Mouse (Mus musculus) intestine, embryonic 14.5 days (tissue): ENCODE measurements around the gene Cnbd2. TPM values are rescaled to one million over a fixed set of nuclear protein-coding genes. Genes with fewer than 3 reads are reported as not detected.

Experiments used
- ATAC-seq: fragments of 200-750 bp; cut with Nextera tagmentation; replicated peaks from 2 replicates; pipeline ENCODE4 v1.8.0; 2017; ENCODE audit warnings: low read depth, moderate number of reproducible peaks, moderate TSS enrichment, moderate library complexity; ENCODE audit not compliant: low FRiP score, low TSS enrichment
- DNase-seq: peaks from one replicate; pipeline ENCODE4 v3.0.0-alpha.2; 2018; ENCODE audit warnings: low spot score
- H3K27ac ChIP-seq: fragments of 300-500 bp; sonication (generic); 2 replicates; pipeline ENCODE4 v1.5.1; 2014; ENCODE audit warnings: low read depth, mild to moderate bottlenecking, control low read depth
- H3K27me3 ChIP-seq: fragments of 300-500 bp; sonication (generic); replicated peaks from 2 replicates; pipeline ENCODE4 v1.6.1; 2014; ENCODE audit warnings: low read length, control low read depth; ENCODE audit not compliant: control insufficient read depth, insufficient read depth
- H3K36me3 ChIP-seq: fragments of 300-500 bp; sonication (generic); 2 replicates; pipeline ENCODE4 v1.6.1; 2014; ENCODE audit warnings: low read length, control low read depth; ENCODE audit not compliant: control insufficient read depth, insufficient read depth
- H3K4me1 ChIP-seq: fragments of 300-500 bp; sonication (generic); replicated peaks from 2 replicates; pipeline ENCODE4 v1.6.1; 2014; ENCODE audit warnings: low read length, control low read depth, mixed read lengths; ENCODE audit not compliant: control insufficient read depth, insufficient read depth
- H3K4me2 ChIP-seq: fragments of 300-500 bp; sonication (generic); 2 replicates; pipeline ENCODE4 v1.6.1; 2014; ENCODE audit warnings: low read length
- H3K4me3 ChIP-seq: fragments of 300-500 bp; sonication (generic); 2 replicates; pipeline ENCODE4 v1.5.1; 2014; ENCODE audit warnings: low read depth, low read length, control low read depth, mixed read lengths
- H3K9ac ChIP-seq: fragments of 300-500 bp; sonication (generic); 2 replicates; pipeline ENCODE4 v1.6.1; 2014; ENCODE audit warnings: mild to moderate bottlenecking, low read length
- H3K9me3 ChIP-seq: fragments of 300-500 bp; sonication (generic); 2 replicates; pipeline ENCODE4 v1.6.1; 2016; ENCODE audit warnings: low read length, control low read depth; ENCODE audit not compliant: control insufficient read depth
- WGBS: fragments of 180-500 bp; shearing (Covaris S2); extraction: QIAGEN DNeasy Blood & Tissue Kit; methylation state at CpG from one replicate; pipeline ENCODE4 v1.1.7; 2014; 5-methylcytosine and 5-hydroxymethylcytosine counted together
- polyA plus RNA-seq: library from polyadenylated mRNA; unstranded; fragments of >200 nt; fragmentation: Nextera tagmentation; extraction: Ambion mirVana; gene quantifications from 2 replicates; pipeline ENCODE4 v1.2.1, GENCODE M21; 2014

Gene Cnbd2
- polyA plus RNA-seq, 1 experiment from 2014 or later, result 4.2 TPM

DNA sequence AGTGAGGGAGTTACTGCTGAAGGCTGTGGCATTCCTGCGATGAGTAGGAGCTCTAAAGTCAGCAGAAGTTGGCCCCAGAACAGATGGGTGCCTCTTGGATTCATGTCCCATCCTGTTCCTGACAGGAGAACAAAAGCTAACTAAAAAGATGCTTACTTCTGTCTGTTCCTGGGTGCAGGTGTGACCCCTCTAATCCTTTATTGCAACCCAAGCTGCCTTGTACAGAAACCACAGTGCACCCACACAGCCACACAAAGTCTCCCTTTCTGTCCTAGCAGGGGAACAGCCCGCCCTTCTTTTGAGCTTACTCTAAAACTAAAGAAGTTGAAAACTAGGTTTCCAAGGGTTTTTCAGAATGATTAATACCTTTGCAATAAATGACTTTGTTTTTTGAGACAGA lies 23.9 kb upstream of the Cnbd2 start:
- no peak for ATAC-seq
- Histone ChIP-seq H3K4me1 (no peaks in the 10 kb centered on the region), H3K9me3 (no peaks in the 10 kb centered on the region), H3K9ac (no peak overlapping the region), H3K4me2 (no peak overlapping the region), H3K4me3 (no peak overlapping the region), H3K27ac (no peak overlapping the region), H3K36me3 (peaks cover 56% of the 10 kb centered on the region), H3K27me3 (no peaks in the 10 kb centered on the region)
- WGBS, result 94% methylated on average over 2 of the region's 2 CpGs
- DNase-seq, result no peak

DNA sequence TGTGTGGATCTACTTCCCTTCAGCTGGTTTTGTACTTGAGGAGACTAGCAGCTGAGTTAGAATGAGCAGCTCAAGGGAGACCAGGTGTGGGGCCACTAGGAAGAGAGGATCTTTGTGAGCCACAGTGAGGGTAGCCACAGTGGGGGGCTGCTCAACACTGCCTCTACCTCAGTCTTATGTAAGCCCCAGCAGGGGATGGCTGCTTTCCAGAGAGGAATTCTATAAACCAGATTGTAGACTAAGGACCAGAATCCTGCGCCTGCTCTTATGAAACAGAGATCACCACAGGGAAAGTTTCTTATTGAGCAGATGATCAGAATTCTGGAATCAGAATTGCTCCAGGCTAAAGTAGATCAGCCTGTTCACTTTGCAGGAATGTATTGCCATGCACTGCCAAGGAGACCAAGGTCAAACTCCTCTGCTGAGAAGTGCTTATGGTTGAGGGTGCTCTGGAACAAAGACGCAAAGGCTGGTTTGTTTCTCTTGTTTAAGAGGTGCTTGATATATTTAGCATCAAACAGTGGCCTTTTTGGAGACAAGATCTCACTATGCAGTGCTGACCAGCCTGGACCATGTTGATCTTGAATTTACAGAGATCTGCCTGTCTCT lies 22.4 kb upstream of the Cnbd2 start:
- H3K36me3 ChIP-seq, result peaks cover 68% of the 10 kb centered on the region
- no peak overlapping the region for H3K4me2 ChIP-seq
- no peak overlapping the region for H3K27ac ChIP-seq
- 93% methylated on average over 2 of the region's 2 CpGs for WGBS
- H3K27me3 ChIP-seq, result no peaks in the 10 kb centered on the region
- H3K4me1 ChIP-seq, result no peaks in the 10 kb centered on the region
- H3K4me3 ChIP-seq, result no peak overlapping the region
- no peak for DNase-seq
- ATAC-seq, result no peak
- H3K9ac ChIP-seq, result no peak overlapping the region
- no peaks in the 10 kb centered on the region for H3K9me3 ChIP-seq

DNA sequence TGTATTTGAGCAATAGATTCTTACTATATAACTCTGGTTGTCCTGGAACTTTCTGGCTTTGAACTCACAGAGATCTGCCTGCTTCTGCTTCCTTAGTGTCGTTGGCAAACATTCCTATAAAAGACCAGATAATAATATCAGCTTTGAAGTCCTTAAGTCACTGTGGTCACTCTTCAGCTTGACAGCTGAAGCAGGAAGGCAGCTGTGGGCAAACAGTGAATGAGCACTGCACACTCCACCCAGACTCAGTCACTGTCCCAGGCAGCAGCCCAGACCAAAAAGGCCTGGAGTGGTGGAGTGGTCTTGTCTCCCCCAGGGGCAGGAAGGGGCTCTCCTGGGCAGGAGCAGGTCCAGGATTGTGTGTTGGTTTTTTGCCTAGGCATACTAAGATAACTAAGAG lies 20.1 kb upstream of the Cnbd2 start:
- ATAC-seq, result no peak
- Histone ChIP-seq H3K4me3 (no peak overlapping the region), H3K9ac (no peak overlapping the region), H3K36me3 (peaks cover 73% of the 10 kb centered on the region), H3K27ac (no peak overlapping the region), H3K27me3 (no peaks in the 10 kb centered on the region), H3K4me1 (peaks cover 1% of the 10 kb centered on the region), H3K9me3 (no peaks in the 10 kb centered on the region), H3K4me2 (no peak overlapping the region)
- 73% methylated on average over 1 of the region's 1 CpGs for WGBS
- DNase-seq, result no peak

DNA sequence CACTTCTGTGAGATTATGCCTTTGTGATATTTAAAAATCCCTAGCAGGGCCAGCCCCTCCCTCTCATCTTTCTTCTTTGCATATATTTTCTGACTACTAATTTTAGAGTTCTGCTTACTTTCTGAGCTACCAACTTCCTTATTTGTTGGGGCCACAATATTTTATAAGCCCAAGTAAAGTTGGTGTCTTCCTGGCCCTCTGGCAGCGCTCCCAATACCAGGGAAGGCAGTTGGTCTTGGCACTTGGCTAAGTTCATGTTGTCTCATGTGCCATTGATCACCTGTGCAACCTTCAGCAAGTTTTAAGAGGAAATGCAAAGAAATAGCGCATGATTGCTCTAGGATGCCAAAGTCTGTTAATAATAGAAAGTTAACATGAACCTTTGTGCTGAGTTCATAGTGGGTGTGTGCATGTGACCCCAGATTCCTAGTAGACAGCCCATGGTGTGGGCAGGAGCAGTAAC lies 16.5 kb upstream of the Cnbd2 start:
- ATAC-seq (no peak), DNase-seq (no peak)
- H3K4me2 ChIP-seq, result no peak overlapping the region
- peaks cover 67% of the 10 kb centered on the region for H3K36me3 ChIP-seq
- no peak overlapping the region for H3K9ac ChIP-seq
- peaks cover 19% of the 10 kb centered on the region for H3K4me1 ChIP-seq
- H3K27me3 ChIP-seq, result no peaks in the 10 kb centered on the region
- H3K4me3 ChIP-seq, result no peak overlapping the region
- WGBS, result 90% methylated on average over 2 of the region's 2 CpGs
- H3K27ac ChIP-seq, result no peak overlapping the region
- H3K9me3 ChIP-seq, result no peaks in the 10 kb centered on the region

DNA sequence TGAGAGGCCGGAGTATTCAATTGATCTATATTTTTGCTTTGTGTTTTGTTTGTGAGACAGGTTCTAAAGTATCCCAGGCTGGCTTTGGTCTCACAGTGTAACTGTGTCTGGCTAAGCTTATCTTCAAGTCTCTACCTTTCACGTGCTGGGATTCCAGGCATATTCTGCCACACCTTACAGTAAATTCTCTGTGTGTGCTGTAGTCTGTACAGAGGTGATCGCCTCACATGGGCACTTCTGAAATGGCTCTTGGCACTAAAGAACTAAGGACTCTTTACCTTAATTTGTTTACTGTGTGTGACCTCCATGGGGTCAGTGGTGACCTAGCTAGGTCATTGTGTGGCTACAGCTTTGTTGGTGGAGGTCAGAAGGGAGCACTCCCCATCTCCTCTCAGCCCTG lies 15.9 kb upstream of the Cnbd2 start:
- 75% methylated on average over 3 of the region's 3 CpGs for WGBS
- Histone ChIP-seq H3K27ac (no peak overlapping the region), H3K4me2 (no peak overlapping the region), H3K4me1 (peaks cover 19% of the 10 kb centered on the region), H3K9ac (no peak overlapping the region), H3K36me3 (peaks cover 67% of the 10 kb centered on the region), H3K9me3 (no peaks in the 10 kb centered on the region), H3K4me3 (no peak overlapping the region), H3K27me3 (no peaks in the 10 kb centered on the region)
- DNase-seq (no peak), ATAC-seq (no peak)

DNA sequence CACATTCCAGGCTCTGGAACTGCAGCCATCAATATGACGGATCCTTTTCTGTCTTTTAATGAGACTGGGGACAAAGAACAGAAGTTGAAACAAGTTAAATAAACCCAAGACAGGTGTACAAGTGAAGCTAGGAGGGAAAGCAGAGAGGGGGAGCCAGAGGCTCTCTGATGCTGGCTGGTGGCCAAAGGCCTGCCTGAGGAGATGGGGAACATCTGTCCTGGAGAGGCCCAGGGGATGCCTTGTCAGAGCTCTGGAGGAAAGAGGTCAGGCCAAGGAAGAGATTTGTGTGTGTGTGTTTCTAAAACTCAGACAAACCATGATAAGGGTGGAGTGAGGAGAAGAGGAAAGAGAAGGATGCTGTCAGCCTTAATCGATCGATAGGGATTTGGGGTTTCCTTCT lies 14.4 kb upstream of the Cnbd2 start:
- Histone ChIP-seq H3K4me1 (peaks cover 19% of the 10 kb centered on the region), H3K9ac (no peak overlapping the region), H3K36me3 (peaks cover 73% of the 10 kb centered on the region), H3K4me2 (no peak overlapping the region), H3K9me3 (no peaks in the 10 kb centered on the region), H3K27ac (peak overlapping the region; percentile 65; the same call in 1 of the 2 replicates), H3K4me3 (no peak overlapping the region), H3K27me3 (no peaks in the 10 kb centered on the region)
- DNase-seq (peak; percentile 90), ATAC-seq (peak; percentile 84)
- WGBS, result 36% methylated on average over 3 of the region's 3 CpGs

DNA sequence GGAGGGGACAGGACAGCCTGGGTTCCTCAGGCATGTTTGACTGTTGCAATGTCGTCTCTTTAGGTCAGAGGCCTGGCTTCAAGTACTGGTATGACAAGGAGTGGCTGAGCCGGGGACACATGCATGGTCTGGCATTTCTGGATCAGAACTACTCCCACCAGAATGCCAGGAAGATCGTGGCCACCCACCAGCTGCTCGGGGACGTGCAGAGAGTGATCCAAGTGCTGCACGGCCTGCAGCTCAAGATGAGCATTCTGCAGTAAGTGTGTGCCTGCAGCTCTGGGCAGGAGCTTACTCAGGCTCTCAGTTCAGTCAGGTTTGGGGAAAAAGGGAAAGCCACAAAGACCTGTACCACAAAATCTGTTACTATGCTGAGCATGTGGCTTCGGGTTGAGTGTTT lies 13.6 kb upstream of the Cnbd2 start:
- Histone ChIP-seq H3K9me3 (no peaks in the 10 kb centered on the region), H3K27me3 (no peaks in the 10 kb centered on the region), H3K9ac (no peak overlapping the region), H3K27ac (peak overlapping the region; percentile 65), H3K36me3 (peaks cover 73% of the 10 kb centered on the region), H3K4me1 (peaks cover 19% of the 10 kb centered on the region), H3K4me2 (no peak overlapping the region), H3K4me3 (no peak overlapping the region)
- WGBS, result 80% methylated on average over 7 of the region's 7 CpGs
- ATAC-seq (no peak), DNase-seq (no peak)

DNA sequence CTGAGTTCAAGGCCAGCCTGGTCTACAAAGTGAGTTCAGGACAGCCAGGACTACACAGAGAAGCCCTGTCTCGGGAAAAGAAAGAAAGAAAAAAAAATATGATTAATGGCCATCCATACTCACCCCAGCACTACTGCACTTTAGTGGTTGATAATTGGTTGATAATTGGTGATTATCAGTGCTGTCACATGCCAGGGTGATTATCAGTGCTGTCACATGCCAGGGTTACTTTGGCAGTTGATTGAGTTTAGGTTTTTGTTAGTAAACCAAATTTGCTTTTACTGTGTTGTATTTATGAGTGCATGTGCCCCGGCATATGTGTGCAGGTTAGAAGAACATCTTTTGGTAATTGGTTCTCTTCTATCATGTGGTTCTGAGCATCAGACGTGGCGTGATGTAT lies 10.0 kb upstream of the Cnbd2 start:
- Histone ChIP-seq H3K36me3 (peaks cover 79% of the 10 kb centered on the region), H3K4me2 (no peak overlapping the region), H3K4me1 (peaks cover 17% of the 10 kb centered on the region), H3K27ac (no peak overlapping the region), H3K27me3 (no peaks in the 10 kb centered on the region), H3K4me3 (no peak overlapping the region), H3K9me3 (no peaks in the 10 kb centered on the region), H3K9ac (no peak overlapping the region)
- DNase-seq (no peak), ATAC-seq (no peak)
- WGBS, result 86% methylated on average over 4 of the region's 4 CpGs

DNA sequence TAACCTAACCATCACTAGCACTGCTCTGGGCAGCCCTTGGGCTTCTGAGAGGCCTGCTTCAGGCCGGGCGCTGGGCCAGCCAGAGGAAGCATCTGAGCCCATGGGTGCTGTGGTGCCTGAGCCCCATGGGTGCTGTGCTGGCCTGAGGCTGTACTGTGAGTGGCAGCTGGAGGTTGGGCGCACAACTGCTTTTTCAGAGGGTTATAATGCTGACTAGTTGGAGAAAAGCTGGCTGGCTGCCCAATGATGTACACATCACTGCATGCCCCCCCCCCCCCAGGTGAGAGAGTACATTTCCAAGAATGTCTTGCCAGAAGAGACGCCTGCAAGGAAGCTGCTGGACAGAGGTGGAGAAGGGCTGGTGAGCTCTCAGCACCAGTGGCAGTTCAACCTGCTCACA lies 7.7 kb upstream of the Cnbd2 start:
- Histone ChIP-seq H3K27me3 (no peaks in the 10 kb centered on the region), H3K4me1 (no peaks in the 10 kb centered on the region), H3K9ac (no peak overlapping the region), H3K36me3 (peaks cover 82% of the 10 kb centered on the region), H3K9me3 (no peaks in the 10 kb centered on the region), H3K27ac (no peak overlapping the region), H3K4me2 (no peak overlapping the region), H3K4me3 (no peak overlapping the region)
- no peak for DNase-seq
- 91% methylated on average over 4 of the region's 4 CpGs for WGBS
- ATAC-seq, result no peak
